Mouse (Mus musculus) kidney, adult 9 months (tissue): ENCODE measurements around the gene Exosc9.
A peak's percentile ranks its signal among the peaks of the same experiment; 100 is the strongest.
"Not testable (repeated sequence)": the region's sequence is repeated elsewhere in the genome, so short reads cannot be mapped to it uniquely, and the experiment has no call there.

Source experiments
- DNase-seq: peaks from one replicate; pipeline ENCODE4 v3.0.0; 2022

The Exosc9 gene

GRCm38 (mm10) chr3:36559606-36560005 lies 7.2 kb downstream of the Exosc9 start:
- DNase-seq, result no peak

- DNase-seq, result no peak
Observed at GRCm38 (mm10) chr3:36563666-36564065, 11.3 kb downstream of the Exosc9 start.

GRCm38 (mm10) chr3:36569836-36570235 lies 17.4 kb downstream of the Exosc9 start:
- no peak for DNase-seq

- DNase-seq, result peak; percentile 5
Observed at GRCm38 (mm10) chr3:36571361-36571826, 19.0 kb downstream of the Exosc9 start.

- DNase-seq, result peak; percentile 98
Observed at GRCm38 (mm10) chr3:36571827-36572378, 19.5 kb downstream of the Exosc9 start, which contains the start of gene Ccna2. TSS of gene Ccna2 (minus strand) at chr3:36572150.

GRCm38 (mm10) chr3:36598811-36599210 lies 46.4 kb downstream of the Exosc9 start:
- DNase-seq, result no peak

GRCm38 (mm10) chr3:36599773-36600172 lies 47.4 kb downstream of the Exosc9 start:
- DNase-seq, result not testable (repeated sequence)

- DNase-seq, result no peak
Observed at GRCm38 (mm10) chr3:36605894-36606783, 53.7 kb downstream of the Exosc9 start.

GRCm38 (mm10) chr3:36612687-36613086 lies 60.3 kb downstream of the Exosc9 start:
- no peak for DNase-seq

GRCm38 (mm10) chr3:36613202-36613907 lies 60.9 kb downstream of the Exosc9 start, which contains the start of gene Bbs7:
TSS of gene Bbs7 (minus strand) at chr3:36613477.
- DNase-seq, result peak; percentile 94

GRCm38 (mm10) chr3:36613908-36614255 lies 61.5 kb downstream of the Exosc9 start:
- DNase-seq, result no peak
